Mouse (Mus musculus) liver, embryonic 12.5 days (tissue): ENCODE measurements around the gene Hoxc11. TPM values are rescaled to one million over a fixed set of nuclear protein-coding genes. Genes with fewer than 3 reads are reported as not detected.

Experiments used
- ATAC-seq: fragments of 200-750 bp; cut with Nextera tagmentation; 2 replicates; pipeline ENCODE4 v1.8.0; 2017; ENCODE audit warnings: moderate number of reproducible peaks, mild to moderate bottlenecking, moderate library complexity
- H3K27ac ChIP-seq: fragments of 300-500 bp; sonication (generic); 2 replicates; pipeline ENCODE4 v1.5.1; 2016; ENCODE audit warnings: mild to moderate bottlenecking
- H3K27me3 ChIP-seq: fragments of 300-500 bp; sonication (generic); replicated peaks from 2 replicates; pipeline ENCODE4 v1.6.1; 2016; ENCODE audit warnings: mild to moderate bottlenecking, moderate library complexity
- H3K36me3 ChIP-seq: fragments of 300-500 bp; sonication (generic); 2 replicates; pipeline ENCODE4 v1.6.1; 2016; ENCODE audit warnings: mild to moderate bottlenecking, moderate library complexity
- H3K4me1 ChIP-seq: fragments of 300-500 bp; sonication (generic); 2 replicates; pipeline ENCODE4 v1.6.1; 2016
- H3K4me2 ChIP-seq: fragments of 300-500 bp; sonication (generic); 2 replicates; pipeline ENCODE4 v1.6.1; 2016; ENCODE audit warnings: mild to moderate bottlenecking, moderate library complexity
- H3K4me3 ChIP-seq: fragments of 300-500 bp; sonication (generic); 2 replicates; pipeline ENCODE4 v1.5.1; 2016; ENCODE audit warnings: mild to moderate bottlenecking, moderate library complexity
- H3K9ac ChIP-seq: fragments of 300-500 bp; sonication (generic); 2 replicates; pipeline ENCODE4 v1.6.1; 2016; ENCODE audit warnings: mild to moderate bottlenecking, moderate library complexity
- H3K9me3 ChIP-seq: fragments of 300-500 bp; sonication (generic); replicated peaks from 2 replicates; pipeline ENCODE4 v1.6.1; 2016; ENCODE audit warnings: mild to moderate bottlenecking, moderate library complexity
- WGBS: fragments of 180-500 bp; shearing (Covaris S2); methylation state at CpG from one replicate; pipeline ENCODE4 v1.1.7; 2016; ENCODE audit not compliant: insufficient replicate concordance; 5-methylcytosine and 5-hydroxymethylcytosine counted together
- polyA plus RNA-seq: library from polyadenylated mRNA; unstranded; fragments of >200 nt; fragmentation: Nextera tagmentation; extraction: Ambion mirVana; gene quantifications from 2 replicates; pipeline ENCODE4 v1.2.1, GENCODE M21; 2016

Hoxc11 gene
- polyA plus RNA-seq, 1 experiment from 2014 or later, result not detected

GRCm38 (mm10) chr15:102970740-102971139, 16.5 kb downstream of the Hoxc11 start:
- no peak overlapping the region for H3K4me3 ChIP-seq
- H3K4me2 ChIP-seq, result no peak overlapping the region
- no peaks in the 10 kb centered on the region for H3K36me3 ChIP-seq
- WGBS, result 3% methylated on average over 12 of the region's 12 CpGs
- H3K4me1 ChIP-seq, result no peaks in the 10 kb centered on the region
- no peak overlapping the region for H3K27ac ChIP-seq
- H3K9ac ChIP-seq, result no peak overlapping the region
- no peak for ATAC-seq
- H3K27me3 ChIP-seq, result peaks cover 99% of the 10 kb centered on the region
- no peaks in the 10 kb centered on the region for H3K9me3 ChIP-seq

GRCm38 (mm10) chr15:102972254-102972653, 18.0 kb downstream of the Hoxc11 start:
- H3K9ac ChIP-seq, result no peak overlapping the region
- 2% methylated on average over 21 of the region's 21 CpGs for WGBS
- no peaks in the 10 kb centered on the region for H3K9me3 ChIP-seq
- peaks cover 99% of the 10 kb centered on the region for H3K27me3 ChIP-seq
- no peak for ATAC-seq
- H3K36me3 ChIP-seq, result no peaks in the 10 kb centered on the region
- no peak overlapping the region for H3K4me3 ChIP-seq
- H3K27ac ChIP-seq, result no peak overlapping the region
- H3K4me2 ChIP-seq, result no peak overlapping the region
- no peaks in the 10 kb centered on the region for H3K4me1 ChIP-seq

- H3K36me3 ChIP-seq, result no peaks in the 10 kb centered on the region
- peaks cover 99% of the 10 kb centered on the region for H3K27me3 ChIP-seq
- no peaks in the 10 kb centered on the region for H3K4me1 ChIP-seq
- 4% methylated on average over 6 of the region's 6 CpGs for WGBS
- no peak overlapping the region for H3K9ac ChIP-seq
- H3K27ac ChIP-seq, result no peak overlapping the region
- H3K4me2 ChIP-seq, result no peak overlapping the region
- no peak for ATAC-seq
- no peaks in the 10 kb centered on the region for H3K9me3 ChIP-seq
- no peak overlapping the region for H3K4me3 ChIP-seq
Observed at GRCm38 (mm10) chr15:102972753-102973152, 18.5 kb downstream of the Hoxc11 start.

- 5% methylated on average over 7 of the region's 7 CpGs for WGBS
- H3K36me3 ChIP-seq, result no peaks in the 10 kb centered on the region
- no peak overlapping the region for H3K4me3 ChIP-seq
- no peaks in the 10 kb centered on the region for H3K9me3 ChIP-seq
- no peak for ATAC-seq
- no peaks in the 10 kb centered on the region for H3K4me1 ChIP-seq
- peaks cover 100% of the 10 kb centered on the region for H3K27me3 ChIP-seq
- no peak overlapping the region for H3K9ac ChIP-seq
- no peak overlapping the region for H3K4me2 ChIP-seq
- no peak overlapping the region for H3K27ac ChIP-seq
Observed at GRCm38 (mm10) chr15:102975034-102975433, 20.8 kb downstream of the Hoxc11 start.

GRCm38 (mm10) chr15:102975688-102976111, 21.5 kb downstream of the Hoxc11 start:
- peaks cover 100% of the 10 kb centered on the region for H3K27me3 ChIP-seq
- no peak overlapping the region for H3K4me2 ChIP-seq
- 3% methylated on average over 21 of the region's 21 CpGs for WGBS
- no peak overlapping the region for H3K27ac ChIP-seq
- no peaks in the 10 kb centered on the region for H3K36me3 ChIP-seq
- ATAC-seq, result no peak
- H3K4me1 ChIP-seq, result no peaks in the 10 kb centered on the region
- H3K9me3 ChIP-seq, result no peaks in the 10 kb centered on the region
- no peak overlapping the region for H3K9ac ChIP-seq
- H3K4me3 ChIP-seq, result no peak overlapping the region

GRCm38 (mm10) chr15:102976171-102976570, 21.9 kb downstream of the Hoxc11 start, which contains the start of gene Hoxc9:
Hoxc9 (plus strand) TSS chr15:102976439.
- WGBS, result under 1% methylated on average over 9 of the region's 20 CpGs
- Histone ChIP-seq H3K36me3 (no peaks in the 10 kb centered on the region), H3K9ac (no peak within 1 kb of the TSS), H3K4me3 (peak within 1 kb of the TSS; percentile 13), H3K9me3 (no peaks in the 10 kb centered on the region), H3K4me1 (no peaks in the 10 kb centered on the region), H3K27me3 (peaks cover 100% of the 10 kb centered on the region), H3K4me2 (peak within 1 kb of the TSS; percentile 28), H3K27ac (no peak within 1 kb of the TSS)
- no peak for ATAC-seq

- WGBS, result 2% methylated on average over 37 of the region's 37 CpGs
- 0 out of 2 replicates have a peak, but pooled peaks cover 3% of the 10 kb centered on the region for H3K4me1 ChIP-seq
- peak overlapping the region; percentile 13 for H3K4me3 ChIP-seq
- H3K36me3 ChIP-seq, result no peaks in the 10 kb centered on the region
- peaks cover 100% of the 10 kb centered on the region for H3K27me3 ChIP-seq
- no peak overlapping the region for H3K27ac ChIP-seq
- no peaks in the 10 kb centered on the region for H3K9me3 ChIP-seq
- H3K4me2 ChIP-seq, result peak overlapping the region; percentile 28
- H3K9ac ChIP-seq, result no peak overlapping the region
- ATAC-seq, result no peak
Observed at GRCm38 (mm10) chr15:102976631-102977422, 22.6 kb downstream of the Hoxc11 start.

GRCm38 (mm10) chr15:102977423-102977974, 23.3 kb downstream of the Hoxc11 start:
- Histone ChIP-seq H3K27ac (no peak overlapping the region), H3K4me1 (0 out of 2 replicates have a peak, but pooled peaks cover 5% of the 10 kb centered on the region), H3K4me3 (peak overlapping the region; percentile 13), H3K27me3 (peaks cover 100% of the 10 kb centered on the region), H3K36me3 (no peaks in the 10 kb centered on the region), H3K4me2 (peak overlapping the region; percentile 28), H3K9me3 (no peaks in the 10 kb centered on the region), H3K9ac (no peak overlapping the region)
- 4% methylated on average over 16 of the region's 16 CpGs for WGBS
- no peak for ATAC-seq

- 1% methylated on average over 13 of the region's 13 CpGs for WGBS
- peaks cover 100% of the 10 kb centered on the region for H3K27me3 ChIP-seq
- no peaks in the 10 kb centered on the region for H3K36me3 ChIP-seq
- no peak overlapping the region for H3K9ac ChIP-seq
- no peaks in the 10 kb centered on the region for H3K9me3 ChIP-seq
- 0 out of 2 replicates have a peak, but pooled peaks cover 5% of the 10 kb centered on the region for H3K4me1 ChIP-seq
- no peak for ATAC-seq
- H3K27ac ChIP-seq, result no peak overlapping the region
- no peak overlapping the region for H3K4me3 ChIP-seq
- H3K4me2 ChIP-seq, result no peak overlapping the region
Observed at GRCm38 (mm10) chr15:102978615-102979515, 24.6 kb downstream of the Hoxc11 start.

- 0 out of 2 replicates have a peak, but pooled peaks cover 5% of the 10 kb centered on the region for H3K4me1 ChIP-seq
- no peaks in the 10 kb centered on the region for H3K36me3 ChIP-seq
- H3K4me2 ChIP-seq, result no peak overlapping the region
- 0% methylated on average over 1 of the region's 1 CpGs for WGBS
- peaks cover 100% of the 10 kb centered on the region for H3K27me3 ChIP-seq
- H3K27ac ChIP-seq, result no peak overlapping the region
- H3K9me3 ChIP-seq, result no peaks in the 10 kb centered on the region
- no peak overlapping the region for H3K4me3 ChIP-seq
- no peak overlapping the region for H3K9ac ChIP-seq
- no peak for ATAC-seq
Observed at GRCm38 (mm10) chr15:102979936-102980335, 25.7 kb downstream of the Hoxc11 start.

GRCm38 (mm10) chr15:102980352-102980751, 26.1 kb downstream of the Hoxc11 start:
- H3K9me3 ChIP-seq, result no peaks in the 10 kb centered on the region
- H3K36me3 ChIP-seq, result no peaks in the 10 kb centered on the region
- 0 out of 2 replicates have a peak, but pooled peaks cover 5% of the 10 kb centered on the region for H3K4me1 ChIP-seq
- H3K27me3 ChIP-seq, result peaks cover 100% of the 10 kb centered on the region
- H3K4me3 ChIP-seq, result no peak overlapping the region
- no peak overlapping the region for H3K27ac ChIP-seq
- no peak overlapping the region for H3K9ac ChIP-seq
- H3K4me2 ChIP-seq, result no peak overlapping the region
- 4% methylated on average over 11 of the region's 11 CpGs for WGBS
- no peak for ATAC-seq
